Mouse (Mus musculus) cerebellum, adult 9-11 months (tissue): ENCODE measurements around the gene Rps15a.

ENCODE experiments used
- DNase-seq: peaks from one replicate; pipeline ENCODE4 v3.0.0; 2022

The Rps15a gene

GRCm38 (mm10) chr7:118115533-118115876 is 483 bp downstream of the Rps15a start:
- DNase-seq = no peak

- no peak for DNase-seq
Observed at GRCm38 (mm10) chr7:118113541-118114297, 2.3 kb downstream of the Rps15a start.

GRCm38 (mm10) chr7:118111128-118111527 is 4.9 kb downstream of the Rps15a start:
- DNase-seq = no peak

GRCm38 (mm10) chr7:118107671-118108070 is 8.3 kb downstream of the Rps15a start:
- DNase-seq = no peak

- DNase-seq = no peak
Observed at GRCm38 (mm10) chr7:118104458-118105052, 11.4 kb downstream of the Rps15a start.

GRCm38 (mm10) chr7:118103462-118104379 is 12.3 kb downstream of the Rps15a start:
- DNase-seq = no peak

- no peak for DNase-seq
Observed at GRCm38 (mm10) chr7:118102678-118103461, 13.1 kb downstream of the Rps15a start.

GRCm38 (mm10) chr7:118102231-118102630 is 13.8 kb downstream of the Rps15a start:
- DNase-seq = no peak

- DNase-seq = no peak
Observed at GRCm38 (mm10) chr7:118097615-118098014, 18.4 kb downstream of the Rps15a start.

GRCm38 (mm10) chr7:118079987-118080386 is 36.0 kb downstream of the Rps15a start:
- no peak for DNase-seq

GRCm38 (mm10) chr7:118079097-118079496 is 36.9 kb downstream of the Rps15a start:
- DNase-seq = no peak

- no peak for DNase-seq
Observed at GRCm38 (mm10) chr7:118067261-118067660, 48.7 kb downstream of the Rps15a start.

GRCm38 (mm10) chr7:118056300-118056699 is 59.7 kb downstream of the Rps15a start:
- DNase-seq = no peak
